Mouse (Mus musculus): ENCODE measurements around the gene Rergl.

Gene Rergl

DNA sequence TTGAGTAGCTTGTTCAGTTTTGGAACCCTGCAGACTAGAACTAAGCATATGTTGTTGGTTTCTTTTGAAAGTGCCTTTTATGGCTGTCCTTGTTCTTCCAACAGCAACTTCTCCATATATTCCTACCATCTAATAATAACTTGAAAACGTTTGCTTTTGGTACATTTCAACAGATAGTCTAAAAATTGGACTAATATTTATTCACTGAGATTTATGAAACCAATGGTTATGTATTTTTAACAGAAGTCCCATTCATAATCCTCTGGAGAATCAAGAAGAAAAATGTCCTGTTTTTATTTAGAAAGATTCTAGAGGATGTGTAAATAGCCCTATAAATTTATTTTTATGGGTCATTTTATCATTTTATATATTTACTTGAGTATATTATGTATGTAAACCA is at the start of gene Rergl:
TSS of gene Rergl (minus strand) at position 101 of the 400 bp plus-strand sequence.
- no peak for DNase-seq (ENCODE audit: low read depth)

GRCm38 (mm10) chr6:139538469-139538868 is 36.7 kb upstream of the Rergl start:
- no peak for DNase-seq (ENCODE audit: low read depth)

DNA sequence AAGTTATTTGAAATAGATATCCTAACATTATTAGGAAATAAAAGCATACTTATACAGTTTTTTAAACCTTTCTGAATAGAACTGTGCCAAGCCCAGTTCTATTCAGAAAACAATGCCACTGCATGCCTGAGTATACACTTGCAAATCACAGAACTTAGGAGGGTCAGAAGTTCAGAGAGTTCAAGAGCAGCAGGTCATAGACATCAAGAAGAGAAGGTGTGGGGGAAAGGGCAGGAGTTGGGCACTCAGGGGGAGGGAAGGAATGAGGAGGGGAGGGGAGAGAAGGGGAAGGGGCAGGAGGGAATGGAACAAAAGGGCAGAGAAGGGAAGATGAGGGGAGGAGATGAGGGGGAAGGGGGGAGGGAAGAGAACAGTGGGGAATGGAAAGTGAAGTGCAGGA is 23.6 kb upstream of the Rergl start:
- DNase-seq (ENCODE audit: low read depth): no peak

GRCm38 (mm10) chr6:139524288-139524687 is 22.5 kb upstream of the Rergl start:
- no peak for DNase-seq (ENCODE audit: low read depth)

GRCm38 (mm10) chr6:139514938-139515510 is 13.2 kb upstream of the Rergl start:
- DNase-seq (ENCODE audit: low read depth): no peak

DNA sequence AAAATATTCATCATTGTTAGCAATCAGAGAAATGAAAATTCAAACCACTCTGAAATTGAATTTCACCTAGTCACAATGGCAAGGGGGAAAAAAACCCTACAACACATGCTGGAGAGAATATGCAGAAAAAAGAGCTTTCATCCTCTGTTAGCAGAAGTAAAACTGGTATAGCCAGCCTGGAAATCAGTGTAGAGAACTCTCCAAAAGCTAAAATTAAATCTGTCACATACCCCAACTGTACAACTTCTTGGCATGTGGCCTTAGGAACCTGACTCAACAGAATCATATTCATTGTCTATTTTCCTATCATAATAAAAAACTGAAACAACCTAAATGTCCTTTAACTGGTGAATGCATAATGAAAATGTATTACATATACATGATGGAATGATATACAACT is 22.0 kb downstream of the Rergl start:
- DNase-seq (ENCODE audit: low read depth): no peak

DNA sequence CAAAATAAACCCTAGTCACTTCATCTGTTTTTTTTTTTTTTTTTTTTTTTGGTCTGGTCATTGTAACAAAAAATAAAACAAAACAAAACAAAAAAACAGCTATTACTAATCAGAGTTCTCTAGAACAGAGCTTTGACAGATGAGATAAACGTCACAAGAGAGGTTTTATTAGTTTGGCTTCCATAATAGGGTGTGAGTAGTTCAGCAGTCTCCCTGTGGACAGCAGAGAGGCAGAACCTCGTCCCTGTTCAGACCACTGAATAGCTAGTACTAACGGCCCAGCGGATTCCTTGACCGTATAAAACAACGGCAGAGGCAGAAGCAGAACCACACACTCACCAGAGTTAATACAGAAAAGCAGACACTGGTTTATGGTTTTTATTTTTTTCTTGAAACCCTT is 36.8 kb downstream of the Rergl start:
- no peak for DNase-seq (ENCODE audit: low read depth)

DNA sequence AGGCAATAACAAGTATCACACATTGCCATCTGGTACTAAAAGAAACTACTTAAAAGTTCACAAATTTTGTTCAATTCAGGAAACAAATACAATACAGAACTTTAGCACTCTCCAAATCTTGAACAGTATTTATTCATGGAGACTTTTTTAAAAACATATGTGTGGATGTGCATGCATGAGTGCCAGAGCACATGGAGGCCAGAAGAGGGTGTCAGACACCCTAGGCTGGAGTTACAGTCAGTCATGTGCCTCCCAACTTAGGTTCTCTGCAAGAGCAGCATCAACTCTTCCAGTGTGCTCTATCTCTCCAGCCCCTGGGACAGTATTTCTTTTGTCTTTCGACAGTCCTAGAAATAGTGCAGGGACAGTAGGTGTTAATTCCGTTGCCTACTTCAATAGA is 37.5 kb downstream of the Rergl start:
- no peak for DNase-seq (ENCODE audit: low read depth)

GRCm38 (mm10) chr6:139461094-139461493 is 40.7 kb downstream of the Rergl start:
- no peak for DNase-seq (ENCODE audit: low read depth)

DNA sequence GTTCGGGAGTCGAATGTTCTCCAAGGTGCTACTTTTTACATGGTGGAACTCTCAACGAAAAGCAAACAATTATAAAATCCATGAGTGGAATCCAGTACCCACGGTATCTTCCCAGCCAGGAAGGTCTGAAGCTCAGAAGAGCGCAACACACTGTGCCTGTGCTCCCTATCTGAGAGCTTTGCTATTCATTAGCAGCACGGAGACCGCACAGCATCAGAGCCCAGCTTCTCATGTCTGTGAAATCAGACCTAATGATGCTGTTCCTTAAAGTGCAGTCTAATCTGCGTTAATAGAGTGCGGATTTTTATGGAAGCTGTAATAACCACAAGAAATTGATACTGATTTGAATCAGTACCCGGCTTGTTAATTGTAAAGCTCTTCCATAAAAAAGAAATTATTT is 41.3 kb downstream of the Rergl start:
- DNase-seq (ENCODE audit: low read depth): no peak

- DNase-seq (ENCODE audit: low read depth): no peak
These were observed 57.8 kb downstream of the Rergl start for GRCm38 (mm10) chr6:139443999-139444398.
